Mouse (Mus musculus) CD8-positive naive resting alpha-beta T cell, adult 2 months (primary cell): ENCODE results near the gene Rab24.

ENCODE experiments used
- DNase-seq, 2 experiments: peaks; one replicate each; pipeline ENCODE4 v3.0.0; 2022; ENCODE audit warnings: low read depth in 2 of 2, low spot score in 2 of 2

Gene Rab24

DNA sequence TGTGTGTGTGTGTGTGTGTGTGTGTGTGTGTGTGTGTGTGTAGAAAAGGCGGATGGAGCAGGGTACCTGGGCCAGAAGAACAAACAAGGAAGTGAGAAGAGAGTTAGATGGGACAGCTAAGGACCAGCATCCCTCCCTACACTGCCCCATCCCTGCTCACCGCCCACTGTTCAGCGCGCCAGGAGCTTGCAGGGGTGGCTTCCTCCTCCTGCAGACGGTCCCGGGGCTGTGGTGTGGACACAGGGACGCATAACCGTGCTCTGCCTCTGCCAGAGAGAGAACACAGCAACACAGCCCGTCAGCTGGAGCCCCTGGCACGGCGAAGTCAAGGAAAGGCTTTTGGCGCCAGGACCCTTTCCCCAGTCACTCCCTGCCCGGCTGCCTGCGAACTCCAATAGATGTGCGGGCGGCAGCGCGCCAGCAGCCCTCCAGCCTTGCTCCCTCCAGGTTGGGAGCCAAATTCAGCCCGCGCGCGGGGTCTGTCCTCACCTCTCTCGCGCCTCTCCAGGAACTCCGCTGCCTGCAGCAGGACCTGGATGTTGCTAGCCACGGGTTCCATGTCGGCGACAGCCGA is 7.5 kb upstream of the Rab24 start:
- DNase-seq = peak in 1 of 2 experiments; percentile 9

- no peak for DNase-seq
Observed at GRCm38 (mm10) chr13:55328641-55329040, 6.9 kb upstream of the Rab24 start.

DNA sequence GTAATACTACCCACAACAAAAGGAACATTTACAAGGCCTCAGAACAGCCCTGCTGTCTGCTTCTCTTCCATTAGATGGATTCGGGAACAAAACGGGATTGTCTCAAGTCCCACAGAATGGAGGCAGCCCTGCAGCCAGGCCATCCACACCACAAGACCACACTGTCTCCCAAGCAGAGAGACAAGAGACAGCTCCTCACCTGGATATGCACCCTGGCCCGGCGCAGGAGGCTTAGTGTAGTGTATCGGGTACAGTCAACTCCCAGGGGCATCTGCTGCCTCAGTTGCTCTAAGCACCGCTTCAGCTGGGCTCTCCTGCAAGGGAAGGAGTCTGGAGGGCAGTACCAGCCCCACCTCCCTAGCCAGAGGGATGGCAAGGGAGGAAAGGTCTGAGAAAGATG is 6.4 kb upstream of the Rab24 start:
- no peak for DNase-seq

DNA sequence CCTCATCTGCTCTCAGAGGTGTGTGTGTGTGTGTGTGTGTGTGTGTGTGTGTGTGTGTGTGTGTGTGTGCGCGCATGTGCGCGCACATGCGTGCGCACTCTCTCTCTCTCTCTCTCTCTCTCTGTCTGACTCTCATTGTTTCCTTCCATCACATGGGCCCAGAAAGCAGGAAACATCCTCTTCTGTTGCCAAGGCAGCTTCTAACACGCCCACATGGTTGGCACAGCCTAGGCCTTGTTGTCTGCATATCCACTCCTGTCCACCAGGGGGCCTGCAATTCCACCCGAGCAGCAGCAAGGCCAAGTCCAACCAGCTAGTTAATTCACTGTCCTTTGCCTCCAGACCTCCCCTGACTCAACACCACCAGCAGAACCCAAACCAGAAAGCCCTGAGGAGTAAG is 5.9 kb upstream of the Rab24 start:
- DNase-seq = peak; percentile 85 to 91

DNA sequence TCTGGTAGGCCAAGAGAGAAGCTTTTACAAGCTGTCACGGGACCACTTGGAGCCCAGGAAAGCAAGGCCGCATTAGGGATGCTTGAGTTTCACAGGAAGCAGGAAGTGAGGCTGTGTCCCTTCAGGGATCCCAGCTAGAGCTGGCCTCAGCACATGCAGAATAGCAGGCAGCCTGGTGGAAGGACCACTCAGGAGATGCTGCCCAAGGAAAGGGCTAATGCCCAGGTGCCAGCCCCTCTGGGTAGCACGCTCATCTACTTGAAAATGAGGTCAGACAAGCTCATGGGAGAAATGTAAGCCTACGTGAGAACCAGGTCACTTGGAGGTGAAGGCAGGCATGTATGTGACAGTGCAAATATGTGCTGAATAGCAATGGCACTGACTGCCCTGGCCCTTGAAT is 5.4 kb upstream of the Rab24 start:
- no peak for DNase-seq

- DNase-seq = no peak
Observed at GRCm38 (mm10) chr13:55325596-55325995, 3.9 kb upstream of the Rab24 start.

DNA sequence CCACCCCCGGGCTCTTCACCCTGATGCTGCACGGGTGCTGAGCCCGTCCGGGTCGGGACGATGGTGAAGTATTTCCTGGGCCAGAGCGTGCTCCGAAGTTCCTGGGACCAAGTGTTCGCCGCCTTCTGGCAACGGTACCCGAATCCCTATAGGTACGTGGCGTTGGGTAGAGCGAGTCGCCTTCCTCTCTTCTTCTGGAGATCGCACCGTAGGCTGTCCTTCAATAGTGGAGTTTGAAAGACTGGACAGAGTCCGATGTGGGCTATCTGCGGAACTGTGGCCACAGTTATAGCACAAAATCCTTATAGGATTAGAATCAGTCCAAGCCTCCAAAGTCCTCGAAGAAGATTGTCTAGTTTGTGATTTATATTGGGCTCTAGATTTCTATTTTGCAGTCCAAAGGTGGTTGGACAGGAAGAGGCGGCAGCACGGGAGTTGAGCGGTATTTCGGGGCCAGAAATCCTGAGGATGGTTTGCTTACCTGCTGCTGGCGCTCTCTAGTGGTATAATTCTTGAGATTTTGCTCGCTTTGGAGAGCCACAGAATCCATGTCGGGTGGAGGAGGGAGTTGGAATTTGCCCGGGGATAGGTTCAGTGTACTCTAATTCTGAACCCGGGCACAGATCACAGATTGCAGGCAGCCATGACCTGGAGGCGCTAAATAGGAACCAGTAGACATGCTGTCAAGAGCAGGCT is 532 bp upstream of the Rab24 start:
- DNase-seq = peak in 1 of 2 experiments; percentile 36

DNA sequence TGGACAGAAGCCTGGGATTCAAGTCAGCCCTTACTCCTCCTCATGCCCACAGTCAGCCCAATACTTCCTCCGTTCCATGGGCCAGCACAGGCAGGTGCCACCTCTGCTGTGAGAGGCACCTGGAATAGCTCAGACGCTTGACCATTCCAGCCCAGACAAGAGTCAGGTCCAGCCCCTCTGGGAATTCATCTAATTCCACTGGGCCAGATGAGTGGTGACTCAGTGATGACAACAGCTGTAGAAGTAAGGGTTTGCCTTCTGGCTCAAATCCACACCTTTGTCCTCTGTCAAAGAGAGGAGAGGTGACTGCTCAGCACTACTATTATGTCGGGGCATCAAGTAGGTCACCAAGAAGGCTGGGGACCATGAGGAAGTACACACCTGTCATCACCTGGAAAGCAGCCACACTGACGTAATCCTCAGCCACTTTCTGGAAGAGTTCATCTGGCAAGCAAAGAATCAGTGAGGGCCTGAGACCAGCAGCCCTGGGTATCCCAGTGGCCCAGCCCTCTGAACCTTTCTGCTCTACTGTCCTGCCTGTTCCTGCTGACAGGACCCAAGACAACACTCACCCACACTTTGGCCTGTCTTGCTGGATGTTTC is 1.7 kb downstream of the Rab24 start, which contains the start of gene Prelid1:
Gene Prelid1, plus strand, starts transcription at position 570 of the 603 bp plus-strand sequence.
- DNase-seq = no peak

GRCm38 (mm10) chr13:55318351-55318750 is 3.4 kb downstream of the Rab24 start:
- no peak for DNase-seq

DNA sequence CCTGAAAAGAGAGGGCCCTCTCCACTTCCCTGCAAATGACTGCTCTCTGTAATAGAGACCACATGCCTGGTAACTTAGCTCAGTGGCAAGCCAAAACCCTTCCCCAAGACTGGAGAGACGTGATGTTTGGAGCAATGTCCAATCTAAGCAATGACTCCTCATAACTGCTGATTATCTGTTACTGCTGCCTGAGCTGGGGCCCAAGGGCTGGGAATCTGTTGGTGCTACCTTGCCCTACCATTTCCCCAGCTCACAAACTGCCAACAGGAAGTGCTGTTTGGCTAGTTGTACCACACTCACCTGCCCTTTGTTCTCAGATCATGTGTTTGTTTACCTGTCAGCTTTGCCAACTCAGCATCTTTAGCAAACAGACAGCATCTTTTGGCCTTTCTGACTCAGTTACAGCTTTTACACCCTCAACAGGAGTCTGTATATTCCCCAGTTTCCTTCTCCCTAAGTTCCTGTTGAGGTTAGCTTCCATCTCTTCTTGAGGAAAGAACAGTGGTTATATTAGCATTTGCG is 6.8 kb downstream of the Rab24 start:
- DNase-seq = no peak

GRCm38 (mm10) chr13:55313051-55313450 is 8.7 kb downstream of the Rab24 start:
- DNase-seq = no peak

DNA sequence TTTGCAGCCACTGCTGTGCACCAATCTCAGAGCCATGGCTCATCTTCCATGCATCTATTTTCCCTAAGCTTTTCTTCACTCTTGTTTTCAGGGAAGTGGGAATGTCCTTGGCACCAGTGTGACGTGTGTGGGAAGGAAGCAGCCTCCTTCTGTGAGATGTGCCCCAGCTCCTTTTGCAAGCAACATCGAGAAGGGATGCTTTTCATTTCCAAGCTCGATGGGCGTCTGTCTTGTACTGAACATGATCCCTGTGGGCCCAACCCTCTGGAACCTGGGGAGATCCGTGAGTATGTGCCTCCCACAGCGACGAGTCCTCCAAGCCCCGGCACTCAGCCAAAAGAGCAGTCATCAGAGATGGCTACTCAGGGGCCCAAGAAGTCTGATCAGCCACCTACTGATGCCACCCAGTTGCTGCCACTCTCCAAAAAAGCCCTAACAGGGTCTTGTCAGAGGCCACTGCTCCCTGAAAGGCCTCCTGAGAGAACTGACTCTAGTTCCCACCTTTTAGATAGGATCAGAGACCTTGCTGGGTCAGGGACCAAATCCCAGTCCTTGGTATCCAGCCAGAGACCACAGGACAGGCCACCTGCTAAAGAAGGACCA is 9.6 kb downstream of the Rab24 start:
- no peak for DNase-seq

DNA sequence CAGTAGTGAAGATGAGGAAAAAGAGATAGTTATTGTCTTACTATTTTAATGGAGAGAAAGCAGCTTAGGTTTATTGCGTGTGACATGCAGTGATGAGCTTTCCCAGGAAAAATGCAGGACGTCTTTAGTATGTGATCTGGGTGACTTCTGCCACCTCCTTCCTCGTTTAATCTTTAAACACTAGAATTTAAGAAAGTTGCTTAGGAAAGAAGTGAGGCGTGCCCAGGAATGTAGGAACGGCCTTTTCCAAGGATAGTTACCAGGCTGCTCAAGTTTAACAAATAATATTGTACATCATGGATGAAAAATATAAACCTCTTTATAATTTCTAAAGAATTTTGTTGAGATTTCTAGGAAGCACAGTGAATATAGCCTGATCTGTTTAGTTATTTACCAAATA is 20.8 kb downstream of the Rab24 start:
- no peak for DNase-seq

DNA sequence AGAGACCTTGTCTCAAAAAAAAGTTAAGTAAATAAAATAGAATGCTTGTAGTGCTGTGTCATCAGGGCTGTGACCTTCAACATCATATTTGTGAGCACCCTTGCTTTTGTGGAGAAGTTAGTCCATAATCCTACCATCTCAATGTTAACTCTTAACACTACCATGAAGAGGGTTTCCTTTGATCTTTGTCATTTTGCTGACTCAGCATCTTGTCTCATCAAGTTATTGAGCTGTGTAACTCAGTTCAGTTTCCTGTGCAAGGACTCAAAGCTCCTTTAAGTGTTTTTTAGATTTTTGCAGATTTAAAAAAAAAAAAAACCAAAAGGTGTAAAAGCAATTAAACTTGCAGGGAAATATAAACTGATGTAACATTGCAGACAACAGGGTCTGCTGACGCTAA is 25.0 kb downstream of the Rab24 start:
- no peak for DNase-seq

DNA sequence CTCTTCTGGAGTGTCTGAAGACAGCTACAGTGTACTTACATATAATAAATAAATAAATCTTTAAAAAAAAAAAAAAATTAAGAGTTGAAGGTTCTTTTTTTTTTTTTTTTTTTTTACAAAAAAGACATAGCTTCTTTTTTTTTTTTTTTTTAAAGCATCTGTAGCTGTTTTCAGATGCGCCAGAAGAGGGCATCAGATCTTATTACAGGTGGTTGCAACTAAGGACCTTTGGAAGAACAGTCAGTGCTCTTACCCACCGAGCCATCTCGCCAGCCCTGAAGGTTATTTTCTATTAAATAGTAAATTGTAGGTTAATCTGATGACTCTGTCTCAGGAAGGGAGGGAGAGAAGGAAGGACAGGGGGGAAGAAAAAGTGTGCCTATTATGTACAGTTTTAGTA is 32.9 kb downstream of the Rab24 start:
- DNase-seq = no peak

DNA sequence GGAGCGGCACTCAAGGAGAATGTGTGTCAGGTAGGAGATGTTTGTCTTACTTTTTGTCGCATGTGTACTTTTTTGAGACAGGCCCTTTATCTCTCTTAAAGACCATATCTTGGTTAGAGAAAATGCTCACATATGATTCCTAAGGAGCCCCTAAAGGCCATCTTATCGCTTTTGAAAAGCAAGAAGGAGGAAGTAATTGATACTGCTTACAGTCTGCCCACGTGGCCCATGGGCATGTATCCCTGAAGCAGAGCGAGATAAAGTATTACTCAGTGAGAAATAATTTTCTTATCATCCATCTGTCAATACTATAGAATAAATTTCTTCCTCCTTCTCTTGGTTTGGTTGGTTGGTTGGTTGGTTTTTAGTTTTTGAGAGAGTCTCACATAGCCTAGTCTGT is 44.1 kb downstream of the Rab24 start:
- DNase-seq = no peak

GRCm38 (mm10) chr13:55277203-55277602 is 44.5 kb downstream of the Rab24 start:
- DNase-seq = no peak
